Mouse (Mus musculus): ENCODE measurements at regions not wholly inside any gene's neighbourhood (a gene's known extent, or its start where the extent isn't known, plus 50 kb on each side); places are given as distances from the start of the nearest gene placed in this dataset.

DNA sequence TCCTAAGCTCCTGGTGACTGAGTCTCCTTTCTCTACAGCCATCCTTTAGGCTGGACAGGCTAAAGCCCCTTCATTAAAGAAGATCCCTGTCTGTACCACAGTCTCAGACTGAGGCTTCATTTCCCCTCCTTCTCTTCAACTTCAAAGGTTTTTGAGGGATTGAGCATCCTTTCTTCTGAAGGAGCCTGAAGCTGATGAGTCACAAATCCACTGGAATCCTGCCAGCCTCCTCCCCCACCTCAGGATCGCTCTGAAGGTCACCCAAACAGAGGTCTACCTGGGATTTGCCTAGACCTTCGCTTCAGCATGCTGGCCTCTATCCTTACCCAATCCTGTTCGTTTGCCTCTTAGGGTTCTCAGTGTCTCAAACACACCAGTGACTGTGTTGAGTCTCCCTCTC is 57.7 kb upstream of the Ror1 start:
- Histone ChIP-seq H3K9me3 (no peaks in the 10 kb centered on the region), H3K4me1 (peaks cover 32% of the 10 kb centered on the region), H3K9ac (no peak overlapping the region), H3K4me3 (no peak overlapping the region), H3K27me3 (no peaks in the 10 kb centered on the region), H3K27ac (no peak overlapping the region), H3K36me3 (no peaks in the 10 kb centered on the region), H3K4me2 (no peak overlapping the region)
- no peak for ATAC-seq (ENCODE audit: insufficient number of reproducible peaks, insufficient read depth, low FRiP score, low TSS enrichment, low read depth)
- WGBS, result 75% methylated on average over 3 of the region's 3 CpGs

DNA sequence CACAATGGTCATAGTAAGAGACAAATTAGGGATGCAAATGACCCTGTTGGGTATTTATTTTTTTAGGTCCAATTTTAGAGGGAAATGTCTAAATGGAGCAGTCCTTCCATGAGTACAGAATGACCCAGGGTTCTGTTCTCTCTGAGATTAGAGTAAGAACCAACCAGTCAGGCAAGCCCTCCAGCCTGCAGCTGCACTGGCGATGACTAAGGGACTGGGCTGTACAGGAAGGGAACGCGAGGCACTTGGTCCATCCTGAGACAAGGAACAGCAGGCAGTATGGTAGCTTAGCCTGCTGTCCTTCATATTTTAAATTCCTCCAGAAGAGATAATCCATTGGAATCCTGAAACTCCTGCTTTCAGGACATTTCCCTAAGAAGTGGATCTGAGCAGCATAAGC is 55.9 kb upstream of the Ror1 start:
- Histone ChIP-seq H3K9ac (no peak overlapping the region), H3K27me3 (no peaks in the 10 kb centered on the region), H3K4me1 (peaks cover 28% of the 10 kb centered on the region), H3K36me3 (no peaks in the 10 kb centered on the region), H3K9me3 (no peaks in the 10 kb centered on the region), H3K27ac (no peak overlapping the region), H3K4me2 (no peak overlapping the region), H3K4me3 (no peak overlapping the region)
- no peak for ATAC-seq (ENCODE audit: insufficient number of reproducible peaks, insufficient read depth, low FRiP score, low TSS enrichment, low read depth)
- WGBS, result 95% methylated on average over 3 of the region's 3 CpGs

DNA sequence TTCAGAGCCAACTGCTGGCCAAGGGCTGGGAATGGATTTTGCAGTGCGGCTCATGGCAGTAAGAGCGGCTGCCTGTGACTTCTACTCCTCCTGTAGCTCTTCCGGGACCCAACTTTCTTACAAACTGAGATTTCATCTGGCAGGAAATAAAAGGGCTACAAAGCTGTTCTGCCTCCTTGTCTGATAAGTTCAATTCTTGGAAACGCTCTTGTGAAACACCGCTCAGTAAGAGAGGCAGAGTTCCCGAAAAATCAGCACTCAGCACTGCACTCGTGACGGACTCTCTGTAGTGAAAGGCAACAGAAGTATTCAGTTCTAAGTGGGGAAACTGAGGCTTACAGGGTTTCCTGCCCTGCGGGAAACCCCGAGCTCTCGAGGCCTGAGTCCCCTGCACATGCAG is 53.6 kb upstream of the Ror1 start:
- H3K9me3 ChIP-seq, result no peaks in the 10 kb centered on the region
- no peak overlapping the region for H3K9ac ChIP-seq
- no peak for ATAC-seq (ENCODE audit: insufficient number of reproducible peaks, insufficient read depth, low FRiP score, low TSS enrichment, low read depth)
- peaks cover 24% of the 10 kb centered on the region for H3K4me1 ChIP-seq
- H3K4me2 ChIP-seq, result no peak overlapping the region
- no peaks in the 10 kb centered on the region for H3K27me3 ChIP-seq
- no peak overlapping the region for H3K4me3 ChIP-seq
- H3K36me3 ChIP-seq, result no peaks in the 10 kb centered on the region
- 61% methylated on average over 11 of the region's 11 CpGs for WGBS
- no peak overlapping the region for H3K27ac ChIP-seq

DNA sequence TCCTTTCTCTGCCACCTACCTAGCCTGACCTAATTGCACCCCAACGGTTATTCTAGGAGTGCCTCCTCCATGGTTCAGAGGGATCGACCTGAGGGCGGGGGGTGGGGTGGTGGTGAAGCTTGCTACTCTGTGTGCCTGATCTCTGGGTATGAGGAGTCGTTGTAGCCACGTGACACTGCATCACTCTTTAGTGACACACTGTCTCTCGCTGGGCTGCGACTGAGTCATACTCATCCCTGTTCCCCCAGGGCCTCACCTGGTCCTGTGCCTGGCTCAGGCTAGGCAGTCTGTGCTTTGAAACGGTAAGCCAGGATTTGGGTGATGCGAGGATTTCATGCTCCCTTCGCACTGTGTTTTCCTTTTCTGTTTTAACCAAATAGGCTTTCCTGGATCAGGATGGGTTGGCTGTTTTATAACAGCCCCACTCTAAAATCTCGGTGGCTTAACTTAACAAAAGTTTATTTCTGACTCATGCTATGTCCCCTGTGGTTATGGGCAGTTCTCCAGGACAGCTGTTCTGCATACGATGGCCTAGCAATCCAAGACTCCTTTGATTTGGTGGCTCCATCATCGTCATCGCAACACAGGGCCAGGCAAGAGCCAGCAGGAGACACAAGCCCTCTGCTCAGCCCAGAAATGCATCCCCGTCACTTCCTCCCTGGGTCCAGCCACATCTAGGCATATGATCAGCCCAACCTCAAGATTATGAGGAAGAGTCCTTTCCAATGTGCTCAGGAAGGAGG is 50.3 kb upstream of the Ror1 start:
- H3K4me3 ChIP-seq, result no peak overlapping the region
- peaks cover 24% of the 10 kb centered on the region for H3K4me1 ChIP-seq
- no peak overlapping the region for H3K27ac ChIP-seq
- WGBS, result 55% methylated on average over 15 of the region's 15 CpGs
- 0 out of 2 replicates have a peak, but pooled peaks have one; percentile 32 for ATAC-seq (ENCODE audit: insufficient number of reproducible peaks, insufficient read depth, low FRiP score, low TSS enrichment, low read depth)
- H3K36me3 ChIP-seq, result no peaks in the 10 kb centered on the region
- no peak overlapping the region for H3K9ac ChIP-seq
- H3K9me3 ChIP-seq, result no peaks in the 10 kb centered on the region
- no peak overlapping the region for H3K4me2 ChIP-seq
- H3K27me3 ChIP-seq, result peaks cover 4% of the 10 kb centered on the region; the same call in 1 of the 2 replicates
